Mouse (Mus musculus) hindbrain, embryonic 12.5 days (tissue): ENCODE data around the gene Ehmt1. TPM values are rescaled to one million over a fixed set of nuclear protein-coding genes. Genes with fewer than 3 reads are reported as not detected.

Source experiments
- ATAC-seq: fragments of 200-750 bp; cut with Nextera tagmentation; 2 replicates; pipeline ENCODE4 v1.8.0; 2017; ENCODE audit warnings: moderate TSS enrichment; ENCODE audit not compliant: low FRiP score
- H3K27ac ChIP-seq: fragments of 300-500 bp; sonication (generic); 2 replicates; pipeline ENCODE4 v1.5.1; 2016; ENCODE audit warnings: mild to moderate bottlenecking
- H3K27me3 ChIP-seq: fragments of 300-500 bp; sonication (generic); 2 replicates; pipeline ENCODE4 v1.6.1; 2016; ENCODE audit warnings: mild to moderate bottlenecking
- H3K36me3 ChIP-seq: fragments of 300-500 bp; sonication (generic); 2 replicates; pipeline ENCODE4 v1.6.1; 2016; ENCODE audit warnings: mild to moderate bottlenecking
- H3K4me1 ChIP-seq: fragments of 300-500 bp; sonication (generic); 2 replicates; pipeline ENCODE4 v1.6.1; 2016
- H3K4me2 ChIP-seq: fragments of 300-500 bp; sonication (generic); replicated peaks from 2 replicates; pipeline ENCODE4 v1.6.1; 2016; ENCODE audit warnings: mild to moderate bottlenecking
- H3K4me3 ChIP-seq: fragments of 300-500 bp; sonication (generic); 2 replicates; pipeline ENCODE4 v1.5.1; 2016; ENCODE audit warnings: mild to moderate bottlenecking
- H3K9ac ChIP-seq: fragments of 300-500 bp; sonication (generic); 2 replicates; pipeline ENCODE4 v1.6.1; 2016; ENCODE audit warnings: mild to moderate bottlenecking, moderate library complexity
- H3K9me3 ChIP-seq: fragments of 300-500 bp; sonication (generic); replicated peaks from 2 replicates; pipeline ENCODE4 v1.6.1; 2016; ENCODE audit warnings: mild to moderate bottlenecking
- WGBS: fragments of 180-500 bp; shearing (Covaris S2); methylation state at CpG from one replicate; pipeline ENCODE4 v1.1.7; 2016; 5-methylcytosine and 5-hydroxymethylcytosine counted together
- polyA plus RNA-seq: library from polyadenylated mRNA; unstranded; fragments of >200 nt; fragmentation: Nextera tagmentation; extraction: Ambion mirVana; gene quantifications from 2 replicates; pipeline ENCODE4 v1.2.1, GENCODE M21; 2016

The Ehmt1 gene
- polyA plus RNA-seq, 1 experiment from 2014 or later, result 134 TPM

DNA sequence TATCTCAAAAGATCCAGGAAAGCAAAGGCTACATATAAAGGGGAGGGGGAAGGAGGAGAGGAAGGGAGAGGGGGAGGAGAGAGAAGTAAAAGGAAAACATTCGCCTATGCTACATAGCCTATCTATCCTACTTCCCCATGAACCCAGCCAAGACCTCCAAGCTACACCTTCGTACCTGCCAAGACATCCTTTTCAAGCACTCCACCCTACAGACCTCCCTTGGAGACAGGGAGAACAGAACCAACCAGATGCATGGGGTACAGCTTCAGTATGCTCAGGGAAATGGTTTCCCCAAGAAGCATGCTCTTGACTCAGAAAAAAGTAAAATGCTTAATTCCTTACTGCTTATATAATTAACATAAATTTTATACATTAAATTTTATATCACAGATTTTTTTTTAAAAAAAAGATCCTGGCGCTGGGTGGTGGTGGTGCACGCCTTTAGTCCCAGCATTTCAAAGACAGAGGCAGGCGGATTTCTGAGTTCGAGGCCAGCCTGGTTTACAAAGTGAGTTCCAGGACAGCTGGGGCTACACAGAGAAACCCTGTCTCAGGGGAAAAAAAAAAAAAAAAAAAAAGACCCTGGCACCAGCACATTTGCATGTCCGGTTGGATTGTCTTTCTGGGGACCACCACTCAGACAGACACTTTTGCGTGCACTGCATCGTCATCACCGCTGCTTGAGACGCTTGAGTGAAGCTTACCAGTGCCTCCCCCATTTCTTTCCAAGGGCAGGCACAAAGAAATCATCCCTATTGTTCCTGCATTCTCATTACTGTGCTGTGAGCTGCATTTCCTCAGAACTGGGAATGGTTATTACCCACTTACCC lies 14.4 kb downstream of the Ehmt1 start:
- peak overlapping the region; percentile 85 for H3K27ac ChIP-seq
- H3K4me2 ChIP-seq, result peak overlapping the region; percentile 23; the same call in 1 of the 2 replicates
- no peaks in the 10 kb centered on the region for H3K36me3 ChIP-seq
- H3K9me3 ChIP-seq, result no peaks in the 10 kb centered on the region
- no peak overlapping the region for H3K4me3 ChIP-seq
- peaks cover 30% of the 10 kb centered on the region for H3K4me1 ChIP-seq
- H3K27me3 ChIP-seq, result no peaks in the 10 kb centered on the region
- peak; percentile 82 for ATAC-seq
- no peak overlapping the region for H3K9ac ChIP-seq
- 43% methylated on average over 11 of the region's 11 CpGs for WGBS

DNA sequence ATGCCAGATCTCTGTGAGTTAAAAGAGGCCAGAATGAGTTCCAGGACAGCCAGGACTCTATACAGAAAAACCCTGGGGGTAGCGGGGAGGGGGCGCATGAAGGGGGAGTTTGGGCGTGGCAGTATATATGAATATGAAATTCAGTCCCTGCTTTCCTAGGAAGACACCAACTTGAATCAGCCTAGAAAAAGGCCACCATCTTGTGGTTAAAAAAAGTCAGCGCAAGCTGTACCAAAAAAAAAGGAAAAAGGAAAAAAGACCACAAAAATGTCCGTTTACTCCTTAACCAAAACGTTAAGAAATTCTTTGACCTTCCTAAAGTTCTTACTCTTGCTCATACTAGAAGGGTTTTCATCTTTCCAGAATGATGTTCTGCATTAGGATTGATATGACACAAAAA lies 16.4 kb downstream of the Ehmt1 start:
- Histone ChIP-seq H3K27ac (no peak overlapping the region), H3K4me2 (no peak overlapping the region), H3K36me3 (no peaks in the 10 kb centered on the region), H3K9ac (no peak overlapping the region), H3K9me3 (no peaks in the 10 kb centered on the region), H3K4me1 (peaks cover 30% of the 10 kb centered on the region), H3K4me3 (no peak overlapping the region), H3K27me3 (no peaks in the 10 kb centered on the region)
- 87% methylated on average over 6 of the region's 6 CpGs for WGBS
- ATAC-seq, result no peak

DNA sequence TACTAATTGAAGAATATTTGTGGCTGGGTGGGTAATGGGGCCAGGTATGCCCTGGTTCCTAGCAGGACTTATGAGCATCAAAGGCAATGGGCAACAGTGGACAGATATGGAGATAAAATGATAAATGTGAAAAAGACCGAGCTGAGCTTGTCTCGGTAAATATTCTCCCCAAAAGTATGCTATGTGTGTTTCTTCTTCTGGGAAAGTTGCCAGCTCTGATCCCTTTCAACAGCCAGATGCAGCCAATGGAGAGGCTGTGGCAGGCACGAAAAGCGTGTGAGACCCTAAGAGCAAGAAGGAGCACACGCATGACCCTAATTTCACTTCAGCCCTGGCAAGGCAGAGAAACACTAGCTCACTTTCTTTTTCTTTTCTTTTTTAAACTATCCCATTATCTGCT lies 18.4 kb downstream of the Ehmt1 start:
- no peak overlapping the region for H3K4me3 ChIP-seq
- WGBS, result 81% methylated on average over 5 of the region's 5 CpGs
- no peaks in the 10 kb centered on the region for H3K36me3 ChIP-seq
- peaks cover 19% of the 10 kb centered on the region for H3K4me1 ChIP-seq
- H3K9me3 ChIP-seq, result no peaks in the 10 kb centered on the region
- H3K9ac ChIP-seq, result no peak overlapping the region
- ATAC-seq, result no peak
- H3K27ac ChIP-seq, result no peak overlapping the region
- no peaks in the 10 kb centered on the region for H3K27me3 ChIP-seq
- no peak overlapping the region for H3K4me2 ChIP-seq

DNA sequence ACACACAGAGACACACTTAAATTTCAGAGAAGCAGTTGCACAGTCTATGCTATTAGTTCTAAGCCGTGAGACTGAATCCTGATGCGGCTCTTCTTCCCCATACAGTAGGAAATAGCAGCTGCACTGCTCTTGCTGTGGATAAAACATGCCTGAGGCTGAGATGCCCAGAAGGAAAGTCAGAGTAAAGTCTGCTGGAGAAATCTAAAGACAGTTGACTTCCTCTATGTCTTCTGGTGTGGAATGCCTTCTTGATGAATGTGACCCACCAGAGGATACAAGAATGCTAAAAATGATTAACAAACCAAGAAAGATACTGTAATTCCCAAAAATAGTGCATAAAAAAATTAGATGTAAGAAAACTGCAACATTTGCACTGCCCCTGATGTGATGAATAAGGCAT lies 20.1 kb downstream of the Ehmt1 start:
- no peaks in the 10 kb centered on the region for H3K36me3 ChIP-seq

DNA sequence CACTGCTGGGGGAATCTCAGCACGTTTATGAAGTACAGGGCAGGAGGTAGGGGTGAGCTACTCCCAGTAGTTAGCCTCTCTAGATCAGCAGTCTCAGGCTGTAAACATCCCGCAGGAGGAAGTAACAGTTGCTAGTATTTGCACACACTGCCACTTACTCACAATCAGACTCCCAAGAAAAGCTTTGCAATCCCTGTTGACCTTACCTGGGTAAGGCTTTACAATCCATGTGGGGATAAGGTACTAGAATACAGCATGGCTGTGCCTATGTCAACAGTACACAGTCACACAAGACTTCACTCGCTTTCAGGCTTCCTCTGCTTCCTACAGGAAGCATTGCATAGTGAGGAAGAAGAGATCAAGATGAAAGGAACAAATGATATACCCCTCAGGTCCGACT lies 22.7 kb downstream of the Ehmt1 start:
- no peak overlapping the region for H3K9ac ChIP-seq
- no peaks in the 10 kb centered on the region for H3K36me3 ChIP-seq
- H3K4me3 ChIP-seq, result no peak overlapping the region
- H3K4me2 ChIP-seq, result no peak overlapping the region
- 86% methylated on average over 4 of the region's 4 CpGs for WGBS
- no peaks in the 10 kb centered on the region for H3K9me3 ChIP-seq
- no peaks in the 10 kb centered on the region for H3K27me3 ChIP-seq
- ATAC-seq, result no peak
- 0 out of 2 replicates have a peak, but pooled peaks cover under 1% of the 10 kb centered on the region for H3K4me1 ChIP-seq
- H3K27ac ChIP-seq, result no peak overlapping the region

More for the DNA sequence above, 20.1 kb downstream of the Ehmt1 start:
- Histone ChIP-seq H3K4me1 (peaks cover 6% of the 10 kb centered on the region; the same call in 1 of the 2 replicates), H3K4me3 (no peak overlapping the region), H3K9me3 (no peaks in the 10 kb centered on the region), H3K27me3 (no peaks in the 10 kb centered on the region), H3K4me2 (no peak overlapping the region), H3K9ac (no peak overlapping the region), H3K27ac (no peak overlapping the region)
- WGBS, result 94% methylated on average over 2 of the region's 2 CpGs
- no peak for ATAC-seq

DNA sequence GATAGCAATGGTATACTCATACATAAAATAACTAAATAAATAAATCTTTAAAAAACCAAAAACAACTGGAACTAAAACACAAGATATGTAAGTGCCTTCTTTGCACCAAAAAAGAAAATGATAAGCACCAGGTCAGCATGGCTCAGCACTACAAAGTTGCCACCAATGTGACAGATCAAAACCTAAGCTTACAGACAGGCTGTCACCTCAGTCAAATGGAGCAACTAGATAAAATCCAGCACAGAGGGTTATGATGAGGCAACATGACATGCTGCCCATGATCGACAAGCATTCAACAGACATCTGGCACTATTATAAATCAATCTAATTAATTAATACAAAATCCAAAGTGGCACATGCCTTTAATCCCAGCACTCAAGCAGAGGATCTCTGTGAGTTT lies 25.2 kb downstream of the Ehmt1 start:
- Histone ChIP-seq H3K27ac (no peak overlapping the region), H3K9ac (no peak overlapping the region), H3K4me1 (0 out of 2 replicates have a peak, but pooled peaks cover 4% of the 10 kb centered on the region), H3K9me3 (no peaks in the 10 kb centered on the region), H3K4me2 (no peak overlapping the region), H3K36me3 (no peaks in the 10 kb centered on the region), H3K4me3 (no peak overlapping the region), H3K27me3 (no peaks in the 10 kb centered on the region)
- 97% methylated on average over 1 of the region's 1 CpGs for whole genome bisulfite sequencing
- no peak for ATAC-seq

DNA sequence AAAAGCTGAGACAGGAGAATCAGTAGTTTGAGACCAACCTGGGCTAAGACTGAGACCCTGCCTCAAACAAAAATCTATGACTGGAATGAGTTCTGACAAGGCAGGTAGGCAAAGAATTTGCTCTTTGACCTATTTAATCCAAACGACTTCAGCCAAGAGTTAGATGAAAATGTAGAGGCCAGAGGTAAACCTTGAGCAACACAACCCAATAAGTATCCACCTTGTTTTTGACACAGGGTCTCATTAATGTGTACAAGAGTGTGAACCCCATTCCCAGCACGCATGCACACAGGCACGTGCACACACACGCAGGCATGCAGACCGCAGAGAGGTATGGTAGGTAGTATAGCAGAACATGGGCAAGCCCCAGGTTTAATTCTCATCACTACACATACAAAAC lies 27.1 kb downstream of the Ehmt1 start:
- no peak overlapping the region for H3K4me2 ChIP-seq
- no peak for ATAC-seq
- H3K27ac ChIP-seq, result no peak overlapping the region
- no peaks in the 10 kb centered on the region for H3K27me3 ChIP-seq
- no peaks in the 10 kb centered on the region for H3K9me3 ChIP-seq
- 91% methylated on average over 5 of the region's 5 CpGs for WGBS
- no peak overlapping the region for H3K4me3 ChIP-seq
- H3K36me3 ChIP-seq, result no peaks in the 10 kb centered on the region
- no peak overlapping the region for H3K9ac ChIP-seq
- 0 out of 2 replicates have a peak, but pooled peaks cover 4% of the 10 kb centered on the region for H3K4me1 ChIP-seq

DNA sequence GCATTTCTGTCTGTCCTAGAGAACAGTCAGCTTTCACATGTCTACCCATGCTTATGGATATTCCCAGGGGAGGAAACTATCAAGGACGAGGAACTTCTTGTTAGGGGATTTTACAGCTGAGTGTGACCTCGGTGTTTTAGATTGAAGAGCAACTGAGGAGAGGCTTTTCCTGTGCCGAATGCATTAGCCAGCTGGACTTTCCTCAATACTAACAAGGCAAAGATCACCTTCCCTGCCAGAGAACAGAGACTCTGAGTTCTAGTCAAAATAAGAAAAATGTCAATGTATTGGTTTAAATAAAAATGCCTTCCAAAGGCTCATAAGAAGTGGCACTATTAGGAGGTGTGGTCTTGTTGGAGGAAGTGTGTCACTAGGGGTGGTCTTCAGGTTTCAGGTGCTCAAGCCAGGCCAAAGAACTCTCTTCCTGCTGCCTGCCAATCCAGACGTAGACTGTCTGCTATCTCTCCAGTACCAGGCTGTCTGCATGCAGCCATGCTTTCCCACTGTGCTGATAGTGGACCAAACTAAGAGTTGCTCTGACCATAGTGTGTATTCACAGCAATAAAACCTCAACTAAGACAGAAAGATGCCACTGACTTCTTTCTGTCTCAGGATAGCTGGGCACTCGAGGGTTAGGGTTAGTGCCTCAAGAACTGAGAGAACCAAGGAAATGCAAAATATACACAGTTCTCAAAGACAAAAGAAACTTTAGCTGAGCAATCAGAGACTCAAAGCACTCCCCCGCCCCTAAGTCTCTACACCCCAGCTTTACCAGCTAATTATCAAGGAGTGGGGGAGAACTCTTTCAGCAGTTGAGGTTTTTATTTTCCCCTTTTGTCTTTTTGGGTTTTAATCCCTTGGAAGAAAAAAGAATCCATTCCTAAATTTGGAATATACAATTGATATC lies 28.6 kb downstream of the Ehmt1 start:
- H3K27me3 ChIP-seq, result no peaks in the 10 kb centered on the region
- H3K27ac ChIP-seq, result no peak overlapping the region
- no peak overlapping the region for H3K4me3 ChIP-seq
- 0 out of 2 replicates have a peak, but pooled peaks cover 4% of the 10 kb centered on the region for H3K4me1 ChIP-seq
- H3K4me2 ChIP-seq, result no peak overlapping the region
- H3K9me3 ChIP-seq, result no peaks in the 10 kb centered on the region
- ATAC-seq, result no peak
- peaks cover 7% of the 10 kb centered on the region for H3K36me3 ChIP-seq
- 76% methylated on average over 6 of the region's 6 CpGs for WGBS
- H3K9ac ChIP-seq, result no peak overlapping the region

DNA sequence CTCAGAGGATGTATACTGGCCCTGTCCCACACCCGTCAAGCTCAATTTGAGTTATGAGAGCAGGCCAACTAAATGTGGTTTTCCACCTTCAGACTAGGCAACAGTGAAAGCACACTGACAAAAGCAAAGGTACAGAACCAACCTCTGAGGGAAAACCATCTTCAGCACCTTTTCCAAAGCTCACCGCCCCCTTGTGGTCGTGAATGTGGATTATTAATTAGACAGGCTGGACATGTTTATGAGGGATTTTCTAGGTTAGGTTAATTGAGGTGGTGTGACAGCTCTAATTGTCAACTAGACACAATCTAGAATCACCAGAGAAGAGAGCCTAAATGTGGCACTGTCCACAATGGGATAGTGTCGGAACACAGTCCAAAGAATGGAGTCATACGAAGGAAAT lies 30.5 kb downstream of the Ehmt1 start:
- Histone ChIP-seq H3K4me1 (0 out of 2 replicates have a peak, but pooled peaks cover 4% of the 10 kb centered on the region), H3K9me3 (no peaks in the 10 kb centered on the region), H3K27ac (no peak overlapping the region), H3K4me3 (no peak overlapping the region), H3K9ac (no peak overlapping the region), H3K36me3 (peaks cover 16% of the 10 kb centered on the region), H3K4me2 (no peak overlapping the region), H3K27me3 (no peaks in the 10 kb centered on the region)
- no peak for ATAC-seq
- 92% methylated on average over 5 of the region's 5 CpGs for WGBS

DNA sequence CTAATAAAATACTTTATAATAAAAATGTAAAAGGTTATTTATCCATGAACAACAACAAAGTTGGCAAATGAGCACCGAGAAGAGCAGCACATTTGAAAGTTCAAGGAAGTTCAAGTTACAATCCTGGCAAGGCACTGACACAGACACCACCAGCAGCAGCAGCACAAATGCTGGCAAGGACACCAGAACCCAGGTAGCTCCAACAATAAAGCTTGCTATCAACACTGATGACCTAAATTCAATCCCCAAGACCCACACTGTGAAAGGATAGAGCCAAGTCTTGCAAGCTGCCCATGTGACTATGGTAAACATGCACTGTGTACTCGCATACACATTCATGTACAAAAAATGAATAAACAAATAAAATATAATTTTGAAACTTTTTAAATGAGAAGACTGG lies 38.7 kb downstream of the Ehmt1 start:
- H3K4me1 ChIP-seq, result no peaks in the 10 kb centered on the region
- H3K9ac ChIP-seq, result no peak overlapping the region
- WGBS, result 93% methylated on average over 2 of the region's 2 CpGs
- no peak overlapping the region for H3K27ac ChIP-seq
- ATAC-seq, result no peak
- H3K4me2 ChIP-seq, result no peak overlapping the region
- H3K4me3 ChIP-seq, result no peak overlapping the region
- no peaks in the 10 kb centered on the region for H3K9me3 ChIP-seq
- peaks cover 48% of the 10 kb centered on the region for H3K36me3 ChIP-seq
- no peaks in the 10 kb centered on the region for H3K27me3 ChIP-seq

DNA sequence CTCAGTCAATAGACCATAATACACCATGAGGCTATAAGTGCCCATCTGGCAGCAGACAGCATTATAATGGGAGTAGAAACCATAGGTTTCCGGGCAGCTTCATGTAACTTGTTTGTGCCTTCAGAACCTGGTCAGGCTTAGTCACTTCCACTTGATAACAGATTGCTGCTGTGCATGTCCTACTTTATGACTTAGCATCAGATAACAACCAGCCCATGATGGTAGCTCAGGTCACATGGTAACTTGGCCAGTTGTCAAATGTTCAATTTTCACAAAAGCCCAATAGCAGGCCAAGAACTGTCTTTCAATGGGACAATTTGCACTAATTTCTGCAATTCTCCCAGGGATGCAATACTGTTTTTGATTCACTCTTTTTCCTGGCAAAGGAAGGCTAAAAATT lies 48.5 kb downstream of the Ehmt1 start:
- WGBS, result 97% methylated on average over 1 of the region's 1 CpGs
- H3K9ac ChIP-seq, result no peak overlapping the region
- H3K36me3 ChIP-seq, result peaks cover 42% of the 10 kb centered on the region
- H3K9me3 ChIP-seq, result no peaks in the 10 kb centered on the region
- ATAC-seq, result no peak
- no peak overlapping the region for H3K4me3 ChIP-seq
- no peak overlapping the region for H3K4me2 ChIP-seq
- H3K4me1 ChIP-seq, result no peaks in the 10 kb centered on the region
- H3K27me3 ChIP-seq, result no peaks in the 10 kb centered on the region
- H3K27ac ChIP-seq, result no peak overlapping the region

DNA sequence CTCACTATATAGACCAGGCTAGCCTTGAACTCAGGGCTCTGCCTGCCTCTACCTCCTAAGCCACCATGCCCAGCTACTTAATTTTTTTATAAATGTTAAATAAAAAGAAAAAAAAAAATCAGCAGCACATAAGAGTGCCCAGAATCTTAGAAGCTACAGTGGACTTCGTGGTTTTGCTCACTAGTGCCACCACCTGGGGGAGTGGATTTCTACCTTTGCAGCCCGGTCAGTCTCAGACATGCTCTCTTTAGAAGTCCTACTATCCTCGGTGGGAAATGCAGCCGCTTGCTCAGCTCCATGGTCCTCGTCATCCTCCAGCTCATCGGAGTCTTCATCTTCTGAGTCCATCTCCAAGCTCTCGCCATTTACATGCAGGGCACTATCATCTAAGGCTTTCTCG lies 56.4 kb downstream of the Ehmt1 start:
- Histone ChIP-seq H3K27me3 (no peaks in the 10 kb centered on the region), H3K27ac (no peak overlapping the region), H3K36me3 (peaks cover 54% of the 10 kb centered on the region), H3K9ac (no peak overlapping the region), H3K4me1 (no peaks in the 10 kb centered on the region), H3K4me2 (no peak overlapping the region), H3K9me3 (no peaks in the 10 kb centered on the region), H3K4me3 (no peak overlapping the region)
- no peak for ATAC-seq
- 91% methylated on average over 8 of the region's 8 CpGs for whole genome bisulfite sequencing
